Mouse (Mus musculus) hematopoietic stem cell, adult 5-6 weeks (primary cell): ENCODE data around the gene Slc8a1. TPM values are rescaled to one million over a fixed set of nuclear protein-coding genes. Genes with fewer than 3 reads are reported as not detected.

ENCODE experiments used
- ATAC-seq, 2 experiments: fragments of 125-278 bp in 1 of 2; replicated peaks in 1 of 2; 2 replicates each; pipeline ENCODE4 v1.8.0; 2016 to 2017; ENCODE audit warnings: inconsistent platforms in 2 of 2, mild to moderate bottlenecking in 2 of 2, moderate number of reproducible peaks in 2 of 2, low read depth in 1 of 2, moderate TSS enrichment in 1 of 2; ENCODE audit not compliant: low FRiP score in 2 of 2, poor library complexity in 2 of 2, severe bottlenecking in 2 of 2, insufficient read depth in 1 of 2, low TSS enrichment in 1 of 2
- total RNA-seq: library from RNA; stranded (forward); fragments of 172-1452, 232-1000 nt; gene quantifications from 2 replicates; pipeline ENCODE4 v1.2.3, GENCODE M21; 2017

Slc8a1 gene
- total RNA-seq, 1 experiment from 2014 or later: 21.1 TPM

DNA sequence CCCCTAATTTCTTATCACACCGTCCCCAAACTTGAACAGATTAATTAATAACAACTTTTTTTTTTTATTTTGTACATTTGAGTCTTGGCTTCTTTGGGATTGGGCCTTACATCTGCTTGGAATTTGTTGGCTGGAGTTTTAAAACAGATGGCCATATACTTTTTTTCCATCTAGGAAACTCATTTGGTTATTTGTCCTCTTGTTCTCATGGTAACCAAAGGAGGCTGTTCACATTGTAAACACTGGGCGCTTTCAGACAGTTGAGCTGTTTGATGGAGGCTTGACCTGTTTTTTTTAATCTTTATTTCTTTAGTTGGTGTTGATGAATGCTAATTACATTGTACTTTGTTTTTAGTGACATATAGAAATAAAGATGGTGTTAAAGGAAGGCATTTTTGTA is 369.1 kb downstream of the Slc8a1 start:
- ATAC-seq: no peak

DNA sequence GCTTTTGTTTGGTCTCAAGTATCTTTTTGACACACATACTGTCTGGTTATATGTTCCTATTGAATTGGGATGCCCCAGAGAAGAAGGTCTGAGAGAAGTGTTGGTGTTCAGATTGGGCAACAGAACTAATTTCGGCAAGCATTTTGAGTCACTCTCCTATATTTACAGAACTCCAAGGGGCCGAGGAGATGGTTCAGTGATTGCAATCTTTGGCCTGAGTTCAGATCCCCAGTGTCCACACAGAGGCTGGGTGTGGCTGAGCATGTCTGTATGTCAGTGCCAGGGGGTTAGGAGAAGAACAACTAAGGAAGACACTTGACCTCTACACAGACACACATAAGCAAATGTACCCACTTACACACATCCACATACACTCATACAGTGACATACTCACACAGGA is 369.7 kb downstream of the Slc8a1 start:
- no peak for ATAC-seq

DNA sequence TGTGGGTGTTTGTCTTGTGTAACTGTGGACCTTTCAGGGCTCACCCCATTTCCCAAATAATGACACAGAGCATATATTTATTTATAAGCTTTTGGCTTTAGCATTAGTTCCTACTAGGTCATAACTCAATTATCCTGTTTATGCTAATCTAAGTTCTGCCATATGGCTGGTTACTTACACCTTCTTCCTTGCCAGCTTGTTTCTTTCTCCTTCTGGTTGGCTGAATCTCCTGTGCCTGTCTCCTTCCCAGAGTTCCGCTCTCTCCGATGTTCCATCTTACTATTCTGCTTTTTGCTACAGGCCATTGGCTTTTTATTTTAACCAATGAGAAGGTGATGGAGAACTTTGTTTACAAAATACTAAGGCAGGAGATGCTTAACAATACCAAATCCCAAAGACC is 374.8 kb downstream of the Slc8a1 start:
- no peak for ATAC-seq

DNA sequence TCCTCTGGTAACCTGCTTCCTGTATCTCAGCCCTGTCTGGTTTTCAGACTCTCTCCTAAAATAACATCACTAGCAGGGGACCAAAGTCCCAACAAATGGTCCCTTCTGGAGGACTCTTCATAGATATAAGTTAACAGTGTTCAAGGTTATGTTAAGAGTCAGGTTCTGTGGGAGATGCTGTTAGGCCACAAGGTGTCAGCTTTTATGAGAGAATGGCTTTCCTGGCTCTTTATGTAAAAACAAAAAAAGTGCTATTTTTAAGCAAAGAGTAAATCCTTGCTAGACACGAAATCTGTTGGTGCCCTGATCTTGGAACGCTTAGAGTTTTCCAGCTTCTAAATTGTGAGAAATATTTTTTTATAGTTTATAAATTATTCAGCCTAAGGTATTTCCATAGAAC is 377.6 kb downstream of the Slc8a1 start:
- no peak for ATAC-seq

DNA sequence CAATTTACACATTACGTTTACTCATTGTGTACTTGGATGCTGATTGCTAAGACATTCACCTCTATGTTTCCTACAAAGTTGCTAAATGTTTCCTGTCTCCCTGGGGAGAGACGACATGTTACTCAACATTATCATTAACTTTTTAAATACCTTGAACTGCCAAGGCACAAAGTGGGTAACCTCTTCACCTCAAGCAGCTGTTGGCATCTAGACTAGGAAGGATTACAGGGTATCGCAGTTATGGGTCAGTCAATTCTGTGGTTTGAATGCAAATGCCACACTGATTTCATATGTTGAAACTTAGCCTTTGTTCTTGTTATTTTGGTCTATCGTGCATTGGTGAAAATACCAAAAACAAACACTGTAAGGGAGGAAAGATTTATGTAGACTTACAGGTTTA is 378.1 kb downstream of the Slc8a1 start:
- no peak for ATAC-seq

DNA sequence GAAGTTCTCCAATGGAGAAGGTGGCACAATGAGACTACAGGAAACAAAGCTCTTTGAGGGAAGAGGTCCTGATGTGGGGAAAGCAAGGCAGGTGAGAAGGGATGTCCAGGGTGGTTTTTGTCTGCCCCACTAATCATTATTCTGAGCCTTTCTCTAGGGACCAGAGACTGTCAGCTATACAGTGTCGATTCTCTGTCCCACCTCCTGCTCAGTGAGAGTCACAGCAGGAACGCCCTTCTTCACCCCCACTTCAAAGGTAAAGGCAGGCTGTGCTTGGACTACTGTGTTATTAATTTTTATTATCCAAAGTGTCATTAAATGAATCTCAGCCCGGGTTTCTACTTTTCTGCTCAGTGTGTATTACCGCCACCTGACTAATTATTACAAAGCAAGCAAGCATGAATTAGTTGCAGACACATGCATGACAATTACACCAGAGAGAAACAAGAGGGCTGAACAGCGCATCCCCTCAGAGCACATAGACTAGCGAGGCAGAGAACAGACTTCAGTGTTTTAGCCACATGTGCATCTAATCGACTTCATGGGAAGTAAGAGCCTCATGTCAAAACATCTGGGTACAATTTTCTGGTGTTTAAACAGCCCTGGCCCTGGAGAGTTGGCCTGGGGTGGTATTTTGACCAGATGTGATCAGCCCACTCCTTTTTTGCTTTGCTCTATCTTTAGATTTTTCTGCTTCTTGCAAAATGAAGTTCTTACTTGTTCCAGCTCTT is 402.0 kb downstream of the Slc8a1 start:
- no peak for ATAC-seq

DNA sequence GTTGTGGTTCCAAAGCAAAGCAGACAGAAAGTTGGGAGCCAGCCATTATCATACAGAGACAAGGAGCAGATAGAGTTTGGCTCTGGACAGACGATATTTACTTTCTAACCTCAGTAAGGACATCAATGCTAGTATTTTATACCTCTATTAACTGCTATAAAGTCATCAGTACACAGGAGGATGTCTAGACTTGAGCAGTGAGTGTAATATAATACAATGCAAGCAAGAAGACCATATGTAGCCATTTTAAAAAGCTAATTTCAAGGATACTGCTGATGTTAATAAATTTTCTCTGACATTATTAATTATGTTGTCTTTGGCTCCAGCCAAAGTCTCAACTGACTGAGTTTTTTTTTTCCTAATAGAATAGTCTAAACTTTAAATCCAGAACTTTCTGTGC is 402.7 kb downstream of the Slc8a1 start:
- no peak for ATAC-seq
